Mouse (Mus musculus): ENCODE results near the gene Kat8. TPM values are rescaled to one million over a fixed set of nuclear protein-coding genes. Genes with fewer than 3 reads are reported as not detected.

Kat8 gene
- polyA plus RNA-seq (2014; fragmentation: Illumina TruSeq; extraction: RNeasy Lipid Tissue Mini Kit (QIAGEN cat#74804); ENCODE audit: insufficient read depth, low read depth, low replicate concordance): 15.1 TPM

GRCm38 (mm10) chr7:127912190-127912871 lies at the start of gene Kat8:
Gene Kat8 (plus strand): TSS chr7:127912516.

GRCm38 (mm10) chr7:127876041-127876466 lies 36.3 kb upstream of the Kat8 start, which contains the start of gene Zfp646:
Gene Zfp646 (plus strand): TSS chr7:127876221.

GRCm38 (mm10) chr7:127876467-127877348 lies 35.6 kb upstream of the Kat8 start, which contains the start of gene Zfp668:
Gene Zfp668 (minus strand): TSS chr7:127876828.

GRCm38 (mm10) chr7:127890798-127891197 lies 21.5 kb upstream of the Kat8 start, which contains the start of gene Prss53:
Gene Prss53 (minus strand): TSS chr7:127890970.

GRCm38 (mm10) chr7:127895442-127895841 lies 16.9 kb upstream of the Kat8 start, which contains the start of the genes Gm21974 and Vkorc1:
Gene Gm21974 (minus strand): TSS chr7:127895454.
Gene Vkorc1 (minus strand): TSS chr7:127895617.

GRCm38 (mm10) chr7:127903971-127904796 lies 8.1 kb upstream of the Kat8 start, which contains the start of gene Bckdk:
Gene Bckdk (plus strand): TSS chr7:127904082.

GRCm38 (mm10) chr7:127929923-127930322 lies 17.6 kb downstream of the Kat8 start, which contains the start of gene Prss8:
Gene Prss8 (minus strand): TSS chr7:127930104.

GRCm38 (mm10) chr7:127946470-127947023 lies 34.2 kb downstream of the Kat8 start, which contains the start of gene Prss36:
Gene Prss36 (minus strand): TSS chr7:127946725.

GRCm38 (mm10) chr7:127967004-127967921 lies 54.9 kb downstream of the Kat8 start, which contains the start of gene Fus:
Gene Fus (plus strand): TSS chr7:127967457.

Other genes starting within 250 kb of the Kat8 start
- 35.1 TPM for gene Bcl7c, start 203.6 kb upstream of the Kat8 start, polyA plus RNA-seq (2014; fragmentation: Illumina TruSeq; extraction: RNeasy Lipid Tissue Mini Kit (QIAGEN cat#74804); ENCODE audit: insufficient read depth, low read depth, low replicate concordance)
- 5.6 TPM for gene Ctf1, start 199.8 kb upstream of the Kat8 start, polyA plus RNA-seq (2014; fragmentation: Illumina TruSeq; extraction: RNeasy Lipid Tissue Mini Kit (QIAGEN cat#74804); ENCODE audit: insufficient read depth, low read depth, low replicate concordance)
- gene Ctf2, start 180.3 kb upstream of the Kat8 start, polyA plus RNA-seq (2014; fragmentation: Illumina TruSeq; extraction: RNeasy Lipid Tissue Mini Kit (QIAGEN cat#74804); ENCODE audit: insufficient read depth, low read depth, low replicate concordance): not detected
- 5.9 TPM for gene Fbxl19, start 168.0 kb upstream of the Kat8 start, polyA plus RNA-seq (2014; fragmentation: Illumina TruSeq; extraction: RNeasy Lipid Tissue Mini Kit (QIAGEN cat#74804); ENCODE audit: insufficient read depth, low read depth, low replicate concordance)
- gene Orai3, start 142.7 kb upstream of the Kat8 start, polyA plus RNA-seq (2014; fragmentation: Illumina TruSeq; extraction: RNeasy Lipid Tissue Mini Kit (QIAGEN cat#74804); ENCODE audit: insufficient read depth, low read depth, low replicate concordance): 36.1 TPM
- 6.3 TPM for gene Setd1a, start 135.8 kb upstream of the Kat8 start, polyA plus RNA-seq (2014; fragmentation: Illumina TruSeq; extraction: RNeasy Lipid Tissue Mini Kit (QIAGEN cat#74804); ENCODE audit: insufficient read depth, low read depth, low replicate concordance)
- gene Gm49388, start 126.9 kb upstream of the Kat8 start, polyA plus RNA-seq (2014; fragmentation: Illumina TruSeq; extraction: RNeasy Lipid Tissue Mini Kit (QIAGEN cat#74804); ENCODE audit: insufficient read depth, low read depth, low replicate concordance): not detected
- 43.9 TPM for gene Hsd3b7, start 111.9 kb upstream of the Kat8 start, polyA plus RNA-seq (2014; fragmentation: Illumina TruSeq; extraction: RNeasy Lipid Tissue Mini Kit (QIAGEN cat#74804); ENCODE audit: insufficient read depth, low read depth, low replicate concordance)
- 82.2 TPM for gene Stx4a, start 88.2 kb upstream of the Kat8 start, polyA plus RNA-seq (2014; fragmentation: Illumina TruSeq; extraction: RNeasy Lipid Tissue Mini Kit (QIAGEN cat#74804); ENCODE audit: insufficient read depth, low read depth, low replicate concordance)
- gene Stx1b, start 88.0 kb upstream of the Kat8 start, polyA plus RNA-seq (2014; fragmentation: Illumina TruSeq; extraction: RNeasy Lipid Tissue Mini Kit (QIAGEN cat#74804); ENCODE audit: insufficient read depth, low read depth, low replicate concordance): 0.61 TPM
- 7.3 TPM for gene Zfp646, start 36.3 kb upstream of the Kat8 start, polyA plus RNA-seq (2014; fragmentation: Illumina TruSeq; extraction: RNeasy Lipid Tissue Mini Kit (QIAGEN cat#74804); ENCODE audit: insufficient read depth, low read depth, low replicate concordance)
- 2.2 TPM for gene Zfp668, start 35.7 kb upstream of the Kat8 start, polyA plus RNA-seq (2014; fragmentation: Illumina TruSeq; extraction: RNeasy Lipid Tissue Mini Kit (QIAGEN cat#74804); ENCODE audit: insufficient read depth, low read depth, low replicate concordance)
- gene Prss53, start 21.5 kb upstream of the Kat8 start, polyA plus RNA-seq (2014; fragmentation: Illumina TruSeq; extraction: RNeasy Lipid Tissue Mini Kit (QIAGEN cat#74804); ENCODE audit: insufficient read depth, low read depth, low replicate concordance): 1.5 TPM
- gene Gm21974, start 17.1 kb upstream of the Kat8 start, polyA plus RNA-seq (2014; fragmentation: Illumina TruSeq; extraction: RNeasy Lipid Tissue Mini Kit (QIAGEN cat#74804); ENCODE audit: insufficient read depth, low read depth, low replicate concordance): not detected
- 114 TPM for gene Vkorc1, start 16.9 kb upstream of the Kat8 start, polyA plus RNA-seq (2014; fragmentation: Illumina TruSeq; extraction: RNeasy Lipid Tissue Mini Kit (QIAGEN cat#74804); ENCODE audit: insufficient read depth, low read depth, low replicate concordance)
- gene Bckdk, start 8.4 kb upstream of the Kat8 start, polyA plus RNA-seq (2014; fragmentation: Illumina TruSeq; extraction: RNeasy Lipid Tissue Mini Kit (QIAGEN cat#74804); ENCODE audit: insufficient read depth, low read depth, low replicate concordance): 36.0 TPM
- 48.3 TPM for gene Prss8, start 17.6 kb downstream of the Kat8 start, polyA plus RNA-seq (2014; fragmentation: Illumina TruSeq; extraction: RNeasy Lipid Tissue Mini Kit (QIAGEN cat#74804); ENCODE audit: insufficient read depth, low read depth, low replicate concordance)
- gene Prss36, start 34.2 kb downstream of the Kat8 start, polyA plus RNA-seq (2014; fragmentation: Illumina TruSeq; extraction: RNeasy Lipid Tissue Mini Kit (QIAGEN cat#74804); ENCODE audit: insufficient read depth, low read depth, low replicate concordance): 8.8 TPM
- 182 TPM for gene Fus, start 54.9 kb downstream of the Kat8 start, polyA plus RNA-seq (2014; fragmentation: Illumina TruSeq; extraction: RNeasy Lipid Tissue Mini Kit (QIAGEN cat#74804); ENCODE audit: insufficient read depth, low read depth, low replicate concordance)
- 31.3 TPM for gene Pycard, start 81.4 kb downstream of the Kat8 start, polyA plus RNA-seq (2014; fragmentation: Illumina TruSeq; extraction: RNeasy Lipid Tissue Mini Kit (QIAGEN cat#74804); ENCODE audit: insufficient read depth, low read depth, low replicate concordance)
- gene Trim72, start 91.4 kb downstream of the Kat8 start, polyA plus RNA-seq (2014; fragmentation: Illumina TruSeq; extraction: RNeasy Lipid Tissue Mini Kit (QIAGEN cat#74804); ENCODE audit: insufficient read depth, low read depth, low replicate concordance): 1.4 TPM
- 5.6 TPM for gene Itgam, start 150.1 kb downstream of the Kat8 start, polyA plus RNA-seq (2014; fragmentation: Illumina TruSeq; extraction: RNeasy Lipid Tissue Mini Kit (QIAGEN cat#74804); ENCODE audit: insufficient read depth, low read depth, low replicate concordance)
- 2.2 TPM for gene Gm49368, start 150.2 kb downstream of the Kat8 start, polyA plus RNA-seq (2014; fragmentation: Illumina TruSeq; extraction: RNeasy Lipid Tissue Mini Kit (QIAGEN cat#74804); ENCODE audit: insufficient read depth, low read depth, low replicate concordance)
- 11.9 TPM for gene Itgax, start 217.0 kb downstream of the Kat8 start, polyA plus RNA-seq (2014; fragmentation: Illumina TruSeq; extraction: RNeasy Lipid Tissue Mini Kit (QIAGEN cat#74804); ENCODE audit: insufficient read depth, low read depth, low replicate concordance)
- gene Itgad, start 241.9 kb downstream of the Kat8 start, polyA plus RNA-seq (2014; fragmentation: Illumina TruSeq; extraction: RNeasy Lipid Tissue Mini Kit (QIAGEN cat#74804); ENCODE audit: insufficient read depth, low read depth, low replicate concordance): 0.73 TPM